Mouse (Mus musculus) lung, postnatal 10 days (tissue): ENCODE data around the gene Mdm2.

Experiments used
- DNase-seq: peaks from one replicate; pipeline ENCODE4 v3.0.0; 2021

The Mdm2 gene

DNA sequence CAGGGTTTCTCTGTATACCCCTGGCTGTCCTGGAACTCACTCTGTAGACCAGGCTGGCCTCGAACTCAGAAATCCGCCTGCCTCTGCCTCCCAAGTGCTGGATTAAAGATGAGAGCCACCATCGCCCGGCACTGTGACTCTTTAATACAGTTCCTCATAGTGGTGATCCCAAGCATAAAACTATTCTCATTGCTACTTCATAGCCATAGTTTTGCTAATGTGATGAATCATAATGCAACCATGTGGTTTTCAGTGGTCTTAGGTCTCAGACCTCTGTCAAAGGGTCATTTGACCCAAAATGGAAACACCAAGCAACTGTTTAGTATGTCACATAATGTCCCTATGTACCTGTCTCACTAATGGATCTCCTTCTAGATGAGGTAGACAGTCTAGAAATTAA is 15.0 kb downstream of the Mdm2 start:
- DNase-seq: no peak

DNA sequence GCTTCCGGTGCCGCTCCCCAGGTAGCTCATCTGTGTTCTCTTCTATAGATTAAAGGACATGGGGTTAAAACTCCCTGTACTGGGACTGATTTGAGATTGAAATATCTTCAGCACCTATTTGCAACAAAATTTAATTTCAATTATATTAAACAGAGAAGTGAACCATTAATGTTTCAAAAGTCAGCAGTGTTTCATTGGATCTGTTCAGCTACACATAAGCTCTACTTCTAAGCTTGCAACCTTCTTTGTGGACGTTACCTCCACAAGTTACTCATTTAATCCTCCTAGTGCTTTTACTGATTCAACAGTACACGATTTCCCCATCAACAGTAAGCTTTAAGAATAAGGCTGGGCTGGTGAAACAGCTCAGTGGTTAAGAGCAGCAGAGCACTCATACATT is 15.5 kb downstream of the Mdm2 start:
- no peak for DNase-seq

DNA sequence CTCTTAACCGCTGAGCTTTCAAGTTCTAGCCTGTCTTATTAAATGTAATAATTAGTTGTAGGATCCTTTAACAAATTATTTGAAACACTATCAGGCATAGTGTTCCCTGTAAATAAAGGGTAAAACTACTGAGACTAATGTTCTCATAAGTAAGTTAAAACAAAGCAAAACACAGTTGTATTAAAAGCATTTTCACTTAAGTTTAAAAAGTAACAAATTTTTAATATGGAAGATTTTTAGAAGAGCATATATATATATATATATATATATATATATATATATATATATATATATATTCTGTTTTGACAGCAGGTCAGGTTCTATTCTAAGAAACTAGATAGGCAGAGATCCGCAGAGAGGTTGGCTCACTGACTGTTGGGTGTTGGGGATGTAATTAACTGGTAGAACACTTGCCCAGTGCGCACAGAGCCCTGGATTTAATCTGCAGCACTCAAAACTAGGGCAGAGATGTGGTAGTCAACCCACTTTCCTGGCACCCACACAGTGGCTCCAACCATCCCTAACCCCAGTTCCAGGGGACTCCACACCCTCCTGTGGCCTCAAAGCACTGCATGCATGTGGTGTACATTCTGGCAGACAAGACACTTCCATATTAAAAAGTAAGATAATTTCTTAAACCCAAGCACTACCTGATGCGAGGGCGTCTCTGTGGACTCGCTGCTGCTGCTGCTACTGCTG is 16.2 kb downstream of the Mdm2 start:
- DNase-seq: no peak

DNA sequence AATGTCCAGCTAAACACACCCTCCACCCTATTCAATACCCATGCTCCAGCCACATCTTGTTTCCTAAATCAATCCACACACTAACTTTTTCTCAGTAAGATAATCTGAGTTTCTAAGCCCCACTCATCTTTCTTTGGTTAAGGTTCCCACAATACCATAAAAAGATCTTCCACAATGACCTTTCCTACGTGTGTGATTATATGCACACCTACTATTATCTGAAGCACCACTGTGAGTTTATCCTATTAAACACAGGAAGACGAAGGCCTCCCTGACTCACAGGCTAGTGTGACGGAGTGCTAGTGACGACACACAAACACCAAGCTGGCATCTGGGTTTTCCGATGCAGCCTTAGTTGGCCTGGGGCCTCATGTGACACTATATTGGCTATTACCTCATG is 17.6 kb downstream of the Mdm2 start:
- DNase-seq: no peak

DNA sequence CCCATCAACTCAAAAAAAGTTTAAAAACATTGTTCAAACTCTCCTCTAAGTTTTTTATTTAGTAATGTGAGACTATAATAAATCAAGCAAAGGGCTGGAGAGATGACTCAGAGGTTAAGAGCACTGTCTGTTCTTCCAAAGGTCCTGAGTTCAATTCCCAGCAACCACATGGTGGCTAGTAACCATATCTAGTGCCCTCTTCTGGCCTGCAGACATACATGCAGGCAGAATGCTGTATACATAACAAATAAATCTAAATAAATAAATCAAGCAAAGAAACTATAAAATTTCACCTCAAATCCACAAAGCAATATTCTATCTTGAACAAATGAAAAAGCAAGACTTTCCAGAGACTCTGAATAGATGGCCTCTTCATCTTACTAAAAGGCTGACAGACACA is 18.4 kb downstream of the Mdm2 start:
- no peak for DNase-seq

DNA sequence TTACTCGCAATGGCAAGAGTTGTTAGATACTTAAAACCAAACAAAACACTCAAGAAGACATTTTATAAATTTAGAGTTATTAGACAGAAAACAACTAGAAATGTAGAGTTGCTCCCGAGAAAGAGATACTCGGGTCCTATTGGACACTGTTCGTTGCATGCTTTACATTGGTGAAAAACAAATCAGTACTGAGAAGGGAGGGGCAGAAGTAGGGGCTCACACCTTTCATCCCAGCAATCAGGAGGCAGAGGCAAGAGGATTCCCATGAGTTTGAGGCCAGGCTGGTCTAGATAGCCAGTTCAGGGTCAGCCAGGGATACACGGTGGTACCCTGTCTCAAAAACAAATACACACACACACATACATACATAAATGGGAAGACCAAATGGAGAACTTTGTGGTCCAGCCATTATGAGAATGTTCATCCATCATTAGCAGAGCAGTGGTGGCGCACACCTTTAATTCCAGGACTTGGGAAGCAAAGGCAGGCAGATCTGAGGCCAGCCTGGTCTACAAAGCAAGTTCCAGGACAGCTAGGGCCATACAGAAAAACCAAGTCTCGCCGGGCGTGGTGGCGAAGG is 19.1 kb downstream of the Mdm2 start:
- DNase-seq: no peak

DNA sequence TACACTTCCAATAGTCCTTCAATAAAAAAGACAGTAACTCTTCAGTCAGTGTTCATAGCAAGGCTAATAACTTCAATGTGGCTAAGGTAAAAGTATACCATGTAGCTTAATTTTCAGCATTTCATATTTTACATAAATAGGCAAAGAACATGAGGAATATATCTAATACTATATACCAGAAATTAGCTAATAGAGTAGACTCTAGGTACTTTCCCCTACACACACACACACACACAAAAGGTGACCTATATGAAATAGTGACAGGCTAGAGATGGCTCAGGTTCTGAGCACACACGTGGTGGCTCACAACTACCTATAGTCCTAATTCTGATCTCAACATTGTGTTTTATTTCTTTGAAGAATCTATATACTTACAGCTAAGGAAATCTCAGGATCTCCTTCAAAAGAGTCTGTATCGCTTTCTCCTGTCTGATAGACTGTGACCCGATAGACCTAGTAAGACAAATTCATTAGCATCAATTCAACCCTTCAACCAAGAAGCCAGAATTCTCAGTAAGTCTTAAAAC is 19.7 kb downstream of the Mdm2 start:
- DNase-seq: no peak

DNA sequence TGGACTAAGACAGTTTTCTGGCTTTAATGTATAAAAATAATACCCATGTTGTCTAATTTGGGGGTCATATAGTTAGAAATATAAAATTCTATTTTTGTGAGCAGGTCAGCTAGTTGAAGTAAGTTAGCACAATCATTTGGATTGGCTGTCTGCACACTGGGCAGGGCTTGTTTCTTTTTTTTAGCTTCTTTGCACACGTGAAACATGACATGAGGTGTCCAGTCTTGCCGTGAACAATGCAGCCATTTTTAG is 20.5 kb downstream of the Mdm2 start:
- DNase-seq: no peak

DNA sequence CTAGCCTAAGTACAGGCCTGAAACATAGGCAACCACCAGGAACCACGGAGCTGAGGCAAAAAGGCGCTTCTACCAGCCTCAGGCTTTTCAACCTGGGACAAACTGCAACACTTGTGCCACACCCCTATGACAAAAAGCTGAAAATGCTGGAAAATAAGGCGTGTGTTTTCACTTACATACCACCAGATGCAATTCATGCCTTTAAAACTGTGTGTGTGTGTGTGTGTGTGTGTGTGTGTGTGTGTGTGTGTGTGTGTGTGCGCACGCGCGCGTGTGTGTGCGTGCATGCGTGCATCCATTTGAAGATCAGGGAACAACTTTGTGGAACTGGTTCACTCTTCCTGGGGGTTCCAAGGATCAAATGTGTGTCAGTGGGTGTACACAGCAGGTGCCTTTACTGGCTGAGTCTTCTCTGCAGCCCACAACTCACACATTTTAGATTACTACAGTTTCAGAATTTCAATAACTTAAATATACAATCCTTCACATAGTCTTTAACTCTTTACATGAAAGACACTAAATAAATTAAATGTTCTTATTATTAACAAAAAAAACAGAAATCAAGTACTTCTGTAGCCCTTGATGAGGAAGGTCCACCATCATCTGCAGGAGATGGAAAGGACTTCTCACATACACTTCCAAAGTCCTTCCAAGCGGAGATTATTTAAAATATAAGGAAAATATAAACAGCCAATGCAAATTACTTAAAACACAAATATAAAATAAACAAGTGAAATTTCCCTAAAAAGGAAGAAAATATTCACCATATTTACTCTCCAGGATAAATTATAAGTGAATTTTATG is 21.1 kb downstream of the Mdm2 start:
- no peak for DNase-seq

DNA sequence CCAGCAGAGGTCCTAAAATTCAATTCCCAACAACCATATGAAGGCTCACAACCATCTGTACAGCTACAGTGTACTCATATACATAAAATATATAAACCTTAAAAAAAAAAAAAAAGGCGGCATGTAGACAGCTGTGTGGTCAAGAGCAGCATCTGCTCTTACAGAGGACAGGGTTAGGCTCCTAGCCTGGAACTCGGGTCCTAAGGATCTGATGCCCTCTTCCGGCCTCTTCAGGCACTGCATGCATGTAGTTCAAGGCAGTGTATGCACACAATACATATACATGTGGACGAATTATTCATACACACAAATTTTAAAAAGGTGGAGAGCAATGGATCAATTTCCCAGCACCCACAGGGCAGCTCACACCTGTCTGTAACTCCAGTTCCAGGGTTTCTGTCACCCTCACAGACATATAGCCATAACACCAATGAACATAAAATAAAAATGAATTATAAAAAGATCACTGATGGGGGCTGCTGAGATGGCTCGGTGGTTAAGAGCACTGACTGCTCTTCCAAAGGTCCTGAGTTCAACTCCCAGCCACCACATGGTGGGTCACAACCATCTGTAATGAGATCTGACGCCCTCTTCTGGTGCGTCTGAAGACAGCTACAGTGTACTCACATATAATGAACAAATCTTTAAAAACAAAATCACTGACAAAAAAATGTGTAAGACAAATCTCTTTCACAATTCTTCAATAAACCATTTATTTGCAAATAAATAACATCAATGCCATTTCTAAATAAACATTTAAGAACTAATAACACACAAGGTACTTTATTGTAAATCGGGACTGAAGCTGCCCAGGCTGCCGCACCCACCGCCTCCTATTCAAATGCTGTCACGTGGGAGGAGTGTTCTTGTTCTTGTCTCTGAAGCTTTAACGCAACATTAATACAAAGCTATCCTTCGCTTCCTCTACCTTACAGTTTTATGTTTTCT is 22.1 kb downstream of the Mdm2 start:
- peak; percentile 45 for DNase-seq

DNA sequence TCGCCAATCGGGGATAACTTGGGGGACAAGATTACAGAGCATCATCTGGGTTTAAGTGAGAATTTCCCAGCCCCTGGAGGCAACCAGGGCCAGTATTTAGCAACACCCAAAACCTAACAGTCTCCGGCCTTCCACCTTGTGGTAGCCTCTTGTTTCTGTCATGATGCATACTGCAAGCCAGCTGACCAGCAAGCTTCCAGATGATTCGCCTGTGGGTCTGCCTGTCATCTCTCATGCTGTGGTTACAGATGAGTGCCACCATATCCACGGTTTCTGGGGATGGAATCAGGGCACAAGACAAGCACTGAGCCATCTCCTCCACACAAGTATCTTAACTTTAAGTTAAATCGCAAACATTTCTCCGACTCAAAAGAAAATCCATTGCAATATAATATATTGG is 23.0 kb downstream of the Mdm2 start:
- no peak for DNase-seq

DNA sequence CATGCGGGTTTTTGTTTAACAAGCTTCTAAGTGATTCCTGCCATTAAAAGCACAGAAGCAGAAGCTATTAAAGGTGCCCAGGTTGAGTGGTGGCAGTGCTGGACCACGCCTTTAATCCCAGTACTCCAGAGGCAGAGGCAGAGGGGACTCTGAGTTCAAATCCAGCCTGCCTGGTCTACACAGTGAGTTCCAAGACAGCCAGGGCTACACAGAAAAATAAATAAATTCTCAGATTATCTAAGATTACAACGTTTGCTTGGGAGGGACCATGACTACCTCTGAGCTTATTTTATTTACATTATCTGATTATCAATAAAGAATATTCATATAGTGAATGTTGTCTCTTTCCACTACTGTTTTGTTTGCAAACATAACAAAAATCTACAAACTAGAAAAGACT is 23.5 kb downstream of the Mdm2 start:
- no peak for DNase-seq

DNA sequence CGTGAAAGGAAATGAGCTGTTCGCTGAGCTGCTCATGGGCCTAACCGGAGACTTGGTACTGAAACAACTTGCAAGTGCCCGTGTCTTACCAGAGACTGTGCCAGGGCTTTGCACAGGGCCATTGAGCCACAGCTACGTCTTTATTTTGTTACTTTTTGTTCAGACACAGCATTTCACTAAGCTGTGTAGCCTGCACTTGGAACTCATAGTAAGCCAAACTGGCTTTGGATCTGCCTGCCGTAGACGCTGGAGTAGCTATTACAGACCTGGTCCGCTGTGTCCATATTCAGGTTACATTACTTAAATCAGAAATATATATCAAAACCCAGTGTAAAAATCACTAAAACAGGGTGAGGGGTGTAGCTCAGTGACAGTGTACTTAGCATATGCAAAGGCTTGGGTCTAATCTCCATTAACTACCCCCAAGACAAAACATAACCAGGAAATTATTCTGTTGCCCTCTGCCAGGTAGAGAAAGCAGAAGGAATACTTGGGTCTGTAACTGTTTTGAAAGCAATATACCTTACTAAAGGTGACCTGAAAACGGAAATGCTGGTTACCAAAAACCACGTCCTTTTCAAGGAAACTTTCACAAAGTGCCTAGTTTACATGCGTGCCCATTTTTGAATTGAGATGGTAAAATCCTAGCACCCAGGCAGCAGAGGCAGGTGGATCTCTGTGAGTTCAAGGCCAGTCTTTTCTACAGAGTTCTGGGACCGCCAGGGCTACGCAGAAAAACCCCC is 24.5 kb downstream of the Mdm2 start:
- DNase-seq: no peak

DNA sequence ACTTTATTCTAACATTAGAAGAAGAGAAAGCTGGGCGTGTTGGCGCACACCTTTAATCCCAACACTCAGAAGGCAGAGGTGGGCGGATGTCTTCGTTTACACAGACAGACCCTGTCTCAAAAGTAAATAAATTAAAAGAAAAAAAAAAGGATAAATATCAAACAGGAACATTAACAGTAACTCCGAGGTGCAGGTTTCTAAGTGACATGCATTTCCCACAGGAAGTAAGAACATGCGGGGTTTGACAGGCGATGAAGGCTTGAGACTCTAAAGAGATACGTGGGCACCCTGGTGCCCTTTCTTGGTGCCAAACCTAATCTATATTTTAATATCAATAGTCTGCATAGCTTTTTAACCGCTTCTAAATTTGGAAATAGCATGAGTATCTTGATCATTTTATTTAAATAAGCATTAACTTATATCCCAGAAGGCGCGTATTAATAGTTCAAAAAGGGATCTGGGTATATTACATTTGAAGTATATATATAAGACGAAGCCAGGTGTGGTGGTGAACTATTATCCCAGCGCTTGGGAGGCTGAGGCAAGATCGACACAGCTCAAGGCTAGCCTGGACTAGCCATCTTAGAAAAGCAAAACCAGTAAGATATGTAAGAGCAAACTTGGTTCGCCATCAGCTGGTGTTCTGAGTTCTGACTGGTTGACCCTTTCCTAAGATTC is 25.2 kb downstream of the Mdm2 start:
- no peak for DNase-seq

DNA sequence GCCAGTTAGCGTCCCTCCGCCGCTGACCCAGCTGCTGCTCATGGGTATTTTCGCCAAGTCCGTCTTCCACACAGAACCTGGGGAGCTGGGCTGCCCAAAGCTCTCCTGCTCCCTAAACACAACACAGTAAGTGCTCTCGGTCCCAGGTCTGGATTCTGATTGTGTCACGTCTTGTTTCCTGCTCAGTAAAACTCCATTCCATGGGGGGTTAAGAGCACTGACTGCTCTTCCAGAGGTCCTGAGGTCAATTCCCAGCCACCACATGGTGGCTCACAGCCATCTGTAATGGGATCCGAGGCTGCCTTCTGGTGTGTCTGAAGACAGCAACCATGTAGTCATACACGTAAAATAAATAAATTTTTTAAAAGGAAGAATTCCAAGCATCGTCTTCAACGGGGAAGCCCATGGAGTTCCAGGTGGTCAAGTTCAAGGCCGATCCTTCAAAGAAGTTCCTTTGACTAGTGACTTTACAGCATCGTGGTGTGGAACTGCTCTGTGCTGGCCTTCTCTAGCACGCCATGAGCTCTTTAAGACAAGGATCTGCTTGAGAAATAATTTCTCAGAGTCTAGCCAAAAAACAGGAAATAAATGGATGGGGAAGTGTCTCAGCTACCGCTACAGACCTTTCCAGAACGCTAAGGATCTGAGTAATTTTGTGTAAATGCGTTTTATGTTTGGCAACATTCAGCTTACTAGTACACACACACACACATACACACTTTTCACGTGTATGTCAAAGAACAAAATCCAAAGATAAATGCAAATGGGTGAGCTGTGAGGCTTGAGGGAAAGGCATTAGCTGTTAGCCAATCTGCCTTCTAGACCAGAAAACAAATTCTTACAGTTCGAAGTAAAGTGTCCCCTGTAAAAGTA is 26.0 kb downstream of the Mdm2 start:
- DNase-seq: no peak

DNA sequence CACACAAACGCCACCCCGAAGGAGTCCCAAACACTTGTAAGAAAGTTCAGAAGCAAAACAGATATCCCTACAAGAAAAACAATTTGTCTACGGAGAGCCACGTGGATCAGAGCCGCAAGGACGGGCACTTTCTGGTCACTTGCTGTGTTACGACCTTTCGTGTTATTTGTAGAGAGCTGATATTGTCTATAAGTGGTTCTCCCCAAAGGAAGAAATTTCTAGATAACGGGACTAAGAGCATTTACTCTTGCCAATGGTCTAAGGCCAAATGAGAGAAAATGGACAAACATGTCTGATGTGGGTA is 26.9 kb downstream of the Mdm2 start:
- no peak for DNase-seq

DNA sequence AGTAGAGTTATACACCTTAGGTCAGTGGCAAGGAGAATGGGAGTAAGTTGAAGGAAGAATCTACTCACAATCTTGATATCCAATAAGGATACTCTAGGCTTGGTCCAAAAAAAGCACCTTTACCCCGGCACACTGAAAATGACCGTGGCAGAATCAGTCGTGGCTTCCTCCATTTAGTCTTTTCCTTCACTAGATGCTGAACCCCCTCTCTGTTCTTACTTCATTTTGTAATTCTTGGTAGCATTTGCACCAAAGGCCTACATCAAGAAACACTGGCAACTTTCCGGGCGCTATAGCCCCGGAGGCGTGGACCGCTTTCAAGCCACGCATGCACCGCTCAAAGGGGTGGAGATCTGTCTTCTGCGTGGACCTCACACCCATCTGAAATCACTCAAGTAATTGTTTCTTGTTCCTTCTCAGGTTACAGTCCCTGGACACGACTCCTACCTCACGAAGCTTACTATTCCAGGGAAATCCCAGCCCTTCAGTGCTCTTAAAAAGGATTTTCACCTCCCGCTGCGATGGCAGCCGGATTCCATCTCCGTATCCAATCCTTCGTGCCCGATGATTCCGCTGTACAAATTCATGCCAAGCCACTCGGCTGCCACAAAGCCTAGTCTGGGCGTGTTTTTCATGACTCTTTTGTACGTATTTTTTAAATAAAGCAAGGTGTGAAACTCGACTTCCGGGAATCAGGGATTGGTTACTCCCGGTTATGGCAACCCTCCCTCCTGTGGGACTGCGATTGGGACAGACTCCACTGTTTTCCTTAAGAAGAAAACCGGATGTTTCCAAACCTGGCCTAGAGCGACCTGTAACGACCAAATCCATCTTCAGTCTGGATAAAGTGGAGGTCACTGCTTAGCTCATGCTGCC is 27.5 kb downstream of the Mdm2 start:
- DNase-seq: no peak

DNA sequence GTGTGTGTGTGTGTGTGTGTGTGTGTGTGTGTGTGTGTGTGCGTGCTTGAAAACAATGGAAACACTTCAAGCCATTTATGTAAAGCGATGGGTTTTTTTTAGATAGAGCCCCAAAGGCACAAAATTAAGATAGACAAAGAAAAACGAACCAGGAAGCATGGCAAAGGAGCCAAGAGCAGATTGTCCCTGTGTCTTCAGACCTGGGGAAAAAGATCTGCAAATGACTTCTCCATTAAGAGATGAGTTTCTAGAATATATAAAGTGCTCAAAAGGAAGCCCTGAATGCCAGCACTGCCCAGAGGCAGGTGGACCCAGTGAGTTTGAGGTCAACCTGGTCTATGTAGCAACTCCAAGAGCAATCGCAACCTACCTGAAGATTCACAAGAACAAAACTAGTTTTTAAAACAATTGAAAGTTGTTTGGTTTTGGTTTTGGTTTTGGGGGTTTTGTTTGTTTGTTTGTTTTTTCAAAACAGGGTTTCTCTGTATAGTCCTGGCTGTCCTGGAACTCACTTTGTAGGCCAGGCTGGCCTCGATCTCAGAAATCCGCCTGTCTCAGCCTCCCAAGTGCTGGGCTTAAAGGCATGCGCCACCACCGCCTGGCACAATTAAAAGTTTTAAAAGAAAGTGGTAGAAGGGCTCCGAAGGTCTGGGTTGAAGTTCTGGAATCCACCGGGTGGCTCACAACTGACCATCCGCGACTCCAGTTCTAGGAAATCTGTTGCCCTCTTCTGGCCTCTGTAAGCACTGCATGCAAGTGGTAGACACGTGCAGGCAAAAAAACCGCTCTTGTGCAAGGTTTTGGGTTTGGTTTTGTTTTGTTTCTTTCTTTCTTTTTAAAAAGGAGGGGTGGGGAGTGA is 28.3 kb downstream of the Mdm2 start:
- DNase-seq: peak; percentile 78

DNA sequence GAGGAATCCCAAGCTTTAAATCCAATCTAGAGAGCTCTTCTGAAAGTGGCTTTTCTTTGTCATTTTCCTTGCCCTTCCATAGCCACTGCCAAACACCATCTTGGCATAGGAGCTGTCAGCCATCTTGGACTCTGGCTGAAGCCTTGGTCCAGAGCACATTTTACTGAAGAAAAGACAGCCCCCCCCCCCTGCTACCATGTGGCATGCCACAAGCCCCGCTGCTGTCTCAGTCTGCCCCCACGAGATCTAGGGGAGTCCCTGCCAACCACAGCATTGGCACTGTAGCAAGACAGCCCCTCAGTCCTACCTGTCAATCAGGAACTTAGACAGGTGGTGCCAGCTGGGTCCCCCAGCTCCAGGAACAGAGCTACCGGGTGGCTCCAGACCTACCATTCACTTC is 29.0 kb downstream of the Mdm2 start:
- DNase-seq: no peak
